Mouse (Mus musculus) kidney, embryonic 15.5 days (tissue): ENCODE data around the gene Sh3tc1. TPM values are rescaled to one million over a fixed set of nuclear protein-coding genes. Genes with fewer than 3 reads are reported as not detected.

Source experiments
- ATAC-seq: fragments of 200-750 bp; cut with Nextera tagmentation; replicated peaks from 2 replicates; pipeline ENCODE4 v1.8.0; 2017; ENCODE audit warnings: moderate TSS enrichment; ENCODE audit not compliant: low FRiP score
- H3K27ac ChIP-seq: fragments of 300-500 bp; sonication (generic); 2 replicates; pipeline ENCODE4 v1.5.1; 2015; ENCODE audit warnings: mild to moderate bottlenecking, inconsistent platforms
- H3K27me3 ChIP-seq: fragments of 300-500 bp; sonication (generic); 2 replicates; pipeline ENCODE4 v1.6.1; 2015; ENCODE audit warnings: inconsistent platforms
- H3K36me3 ChIP-seq: fragments of 300-500 bp; sonication (generic); 2 replicates; pipeline ENCODE4 v1.6.1; 2015; ENCODE audit warnings: inconsistent platforms
- H3K4me1 ChIP-seq: fragments of 300-500 bp; sonication (generic); 2 replicates; pipeline ENCODE4 v1.6.1; 2015; ENCODE audit warnings: inconsistent platforms
- H3K4me2 ChIP-seq: fragments of 300-500 bp; sonication (generic); 2 replicates; pipeline ENCODE4 v1.6.1; 2015; ENCODE audit warnings: moderate library complexity, mild to moderate bottlenecking, inconsistent platforms
- H3K4me3 ChIP-seq: fragments of 300-500 bp; sonication (generic); replicated peaks from 2 replicates; pipeline ENCODE4 v1.5.1; 2015; ENCODE audit warnings: mild to moderate bottlenecking, inconsistent platforms
- H3K9ac ChIP-seq: fragments of 300-500 bp; sonication (generic); 2 replicates; pipeline ENCODE4 v1.6.1; 2015; ENCODE audit warnings: mild to moderate bottlenecking, inconsistent platforms
- H3K9me3 ChIP-seq: fragments of 300-500 bp; sonication (generic); replicated peaks from 2 replicates; pipeline ENCODE4 v1.6.1; 2016; ENCODE audit warnings: inconsistent platforms
- WGBS: fragments of 180-500 bp; shearing (Covaris S2); methylation state at CpG from one replicate; pipeline ENCODE4 v1.1.7; 2015; ENCODE audit warnings: mixed read lengths; 5-methylcytosine and 5-hydroxymethylcytosine counted together
- polyA plus RNA-seq: library from polyadenylated mRNA; unstranded; fragments of >200 nt; fragmentation: Nextera tagmentation; extraction: Ambion mirVana; gene quantifications from 2 replicates; pipeline ENCODE4 v1.2.1, GENCODE M21; 2015

Gene Sh3tc1
- polyA plus RNA-seq, 1 experiment from 2014 or later: 20.4 TPM

DNA sequence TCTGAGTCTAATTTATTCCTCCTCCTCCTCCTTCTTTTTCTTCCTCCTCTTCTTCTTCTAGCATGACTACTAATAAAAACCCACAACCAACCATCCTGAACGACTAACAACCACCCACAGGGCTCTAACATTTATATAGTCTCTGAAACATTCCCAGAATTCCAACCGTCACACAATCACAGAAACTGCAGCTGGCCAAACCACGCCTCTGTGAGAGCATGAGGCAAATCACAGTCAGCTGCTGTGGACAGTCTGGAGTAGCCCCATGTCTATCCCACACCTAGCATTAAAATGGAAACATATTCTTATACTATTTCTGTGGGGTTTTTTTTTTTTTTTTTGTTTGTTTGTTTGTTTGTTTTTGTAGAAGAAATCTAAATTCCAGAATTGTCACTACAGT, 9.6 kb upstream of the Sh3tc1 start:
- no peak overlapping the region for H3K27ac ChIP-seq
- H3K4me3 ChIP-seq: no peak overlapping the region
- no peaks in the 10 kb centered on the region for H3K27me3 ChIP-seq
- no peaks in the 10 kb centered on the region for H3K9me3 ChIP-seq
- no peak overlapping the region for H3K4me2 ChIP-seq
- no peak for ATAC-seq
- H3K4me1 ChIP-seq: 0 out of 2 replicates have a peak, but pooled peaks cover 3% of the 10 kb centered on the region
- no peaks in the 10 kb centered on the region for H3K36me3 ChIP-seq
- H3K9ac ChIP-seq: no peak overlapping the region
- WGBS: 61% methylated on average over 3 of the region's 3 CpGs

DNA sequence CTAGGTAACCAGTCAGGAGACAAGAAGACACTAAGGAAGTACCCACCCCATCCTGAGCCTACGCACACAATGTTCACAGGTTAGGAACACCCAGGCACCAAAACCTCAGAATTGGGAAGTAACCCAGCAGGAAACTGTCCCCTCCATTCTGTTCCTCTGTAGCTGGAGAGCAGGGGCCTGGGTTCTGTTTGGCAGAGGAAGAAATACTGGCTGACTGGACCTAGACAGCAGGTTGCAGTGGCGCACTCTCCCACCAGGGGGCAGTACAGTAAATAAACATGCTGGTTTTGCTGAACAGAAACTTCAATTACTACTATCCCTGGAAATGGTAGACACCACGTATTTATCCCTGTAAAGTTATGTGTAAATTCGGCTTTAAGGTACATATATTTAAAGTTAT, 7.1 kb upstream of the Sh3tc1 start:
- Histone ChIP-seq H3K4me1 (peaks cover 11% of the 10 kb centered on the region), H3K9ac (no peak overlapping the region), H3K27ac (no peak overlapping the region), H3K9me3 (no peaks in the 10 kb centered on the region), H3K4me3 (no peak overlapping the region), H3K27me3 (no peaks in the 10 kb centered on the region), H3K36me3 (no peaks in the 10 kb centered on the region), H3K4me2 (no peak overlapping the region)
- WGBS: 25% methylated on average over 4 of the region's 4 CpGs
- no peak for ATAC-seq

DNA sequence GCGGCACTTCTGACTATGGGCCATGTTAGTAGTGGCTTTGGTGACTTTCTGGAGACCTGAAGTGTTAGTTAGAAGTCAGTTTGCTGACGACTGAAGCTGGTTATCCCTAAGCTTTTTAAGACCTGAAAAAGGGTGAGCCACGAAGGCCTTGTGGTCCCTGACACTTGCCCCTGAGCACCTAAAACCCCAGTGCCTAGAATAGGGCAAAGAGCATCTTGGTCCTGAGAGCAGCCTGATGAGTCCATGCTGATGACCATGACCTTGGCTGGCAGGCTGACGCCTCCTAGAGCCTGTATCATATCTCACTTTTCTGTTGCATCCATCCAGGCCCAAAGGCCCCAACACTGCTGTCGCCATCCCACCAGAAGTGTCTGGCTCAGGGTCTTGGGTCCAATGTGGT, 5.6 kb upstream of the Sh3tc1 start:
- H3K4me2 ChIP-seq: no peak overlapping the region
- H3K4me1 ChIP-seq: peaks cover 24% of the 10 kb centered on the region
- no peaks in the 10 kb centered on the region for H3K9me3 ChIP-seq
- ATAC-seq: no peak
- no peak overlapping the region for H3K9ac ChIP-seq
- no peaks in the 10 kb centered on the region for H3K36me3 ChIP-seq
- H3K27me3 ChIP-seq: peaks cover 9% of the 10 kb centered on the region
- no peak overlapping the region for H3K4me3 ChIP-seq
- H3K27ac ChIP-seq: no peak overlapping the region
- WGBS: 84% methylated on average over 5 of the region's 5 CpGs

DNA sequence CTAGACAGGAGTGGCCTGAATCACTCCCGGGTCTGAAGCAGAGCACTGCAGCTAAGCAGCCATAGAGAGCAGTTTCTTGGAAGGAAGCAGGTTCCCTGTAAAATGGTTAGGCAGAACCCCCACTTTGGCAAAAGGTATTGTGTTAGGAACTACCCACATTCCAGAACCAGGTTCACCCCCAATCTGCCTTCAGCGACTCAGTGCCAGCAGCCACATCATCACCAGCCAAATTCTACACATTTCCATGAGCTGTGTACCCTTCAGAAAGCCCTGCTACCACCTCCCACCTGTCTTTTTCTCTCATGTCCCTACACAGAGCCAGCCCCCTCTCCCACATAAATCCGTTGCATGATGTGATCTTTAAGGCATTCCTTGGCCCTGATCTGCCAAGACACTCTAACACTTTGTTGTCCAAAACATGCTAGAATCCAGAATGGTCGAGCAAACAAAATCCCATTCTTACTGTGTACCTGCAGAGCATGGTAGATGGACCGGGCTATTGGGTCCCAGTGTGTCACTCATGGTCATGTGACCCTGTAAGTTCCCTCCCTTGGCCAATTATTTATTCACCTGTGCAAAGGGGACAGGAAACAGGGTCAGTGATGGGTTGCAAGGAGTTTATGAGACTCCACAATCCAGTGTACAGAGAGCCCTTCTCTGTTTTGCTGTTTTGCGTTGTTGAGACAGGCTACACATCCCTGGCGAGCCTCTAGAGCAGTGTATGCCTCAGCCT, 4.4 kb upstream of the Sh3tc1 start:
- 0 out of 2 replicates have a peak overlapping the region, but pooled peaks have one; percentile 9 for H3K27ac ChIP-seq
- no peaks in the 10 kb centered on the region for H3K36me3 ChIP-seq
- no peak overlapping the region for H3K4me3 ChIP-seq
- peaks cover 10% of the 10 kb centered on the region for H3K27me3 ChIP-seq
- 77% methylated on average over 7 of the region's 7 CpGs for WGBS
- H3K9ac ChIP-seq: no peak overlapping the region
- peaks cover 32% of the 10 kb centered on the region for H3K4me1 ChIP-seq
- H3K9me3 ChIP-seq: no peaks in the 10 kb centered on the region
- ATAC-seq: no peak
- no peak overlapping the region for H3K4me2 ChIP-seq

DNA sequence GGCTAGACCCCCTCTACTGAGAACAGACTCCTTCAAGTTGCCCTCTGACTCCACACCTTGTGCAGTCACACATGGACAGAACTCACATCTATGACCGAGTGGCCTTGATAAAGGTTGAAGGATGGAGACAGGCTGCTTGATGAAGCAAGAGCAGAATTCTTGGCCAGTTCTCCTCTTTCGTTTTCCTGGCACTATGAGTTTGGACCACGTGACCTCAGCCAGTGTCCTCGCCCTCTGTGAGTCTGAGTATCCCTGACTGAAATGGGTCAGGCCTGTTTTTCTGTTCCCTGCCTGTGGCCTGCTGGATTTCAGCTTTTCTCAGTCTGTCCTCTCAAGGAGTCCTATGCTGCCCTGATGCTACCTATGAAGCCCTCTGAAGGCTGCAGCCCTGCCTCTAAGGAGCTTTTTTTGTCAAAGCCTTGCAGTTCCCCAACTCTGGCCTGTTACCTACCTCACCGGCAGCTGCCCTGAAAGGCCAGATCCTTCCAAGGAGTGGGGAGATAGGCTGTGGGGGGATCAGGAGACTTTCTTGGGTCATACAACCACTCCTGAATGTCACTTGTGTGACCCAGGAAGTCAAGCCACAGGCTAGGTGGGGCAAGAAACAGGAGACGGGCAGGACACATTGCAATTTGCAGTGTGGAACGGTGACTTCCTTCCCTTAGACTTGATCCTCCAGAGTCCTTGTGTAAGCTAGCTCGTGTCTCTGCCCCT, 3.6 kb upstream of the Sh3tc1 start:
- Histone ChIP-seq H3K36me3 (no peaks in the 10 kb centered on the region), H3K9ac (no peak overlapping the region), H3K4me2 (no peak overlapping the region), H3K27ac (no peak overlapping the region), H3K9me3 (no peaks in the 10 kb centered on the region), H3K4me1 (peaks cover 32% of the 10 kb centered on the region), H3K4me3 (no peak overlapping the region), H3K27me3 (peaks cover 10% of the 10 kb centered on the region)
- WGBS: 63% methylated on average over 8 of the region's 8 CpGs
- ATAC-seq: no peak

DNA sequence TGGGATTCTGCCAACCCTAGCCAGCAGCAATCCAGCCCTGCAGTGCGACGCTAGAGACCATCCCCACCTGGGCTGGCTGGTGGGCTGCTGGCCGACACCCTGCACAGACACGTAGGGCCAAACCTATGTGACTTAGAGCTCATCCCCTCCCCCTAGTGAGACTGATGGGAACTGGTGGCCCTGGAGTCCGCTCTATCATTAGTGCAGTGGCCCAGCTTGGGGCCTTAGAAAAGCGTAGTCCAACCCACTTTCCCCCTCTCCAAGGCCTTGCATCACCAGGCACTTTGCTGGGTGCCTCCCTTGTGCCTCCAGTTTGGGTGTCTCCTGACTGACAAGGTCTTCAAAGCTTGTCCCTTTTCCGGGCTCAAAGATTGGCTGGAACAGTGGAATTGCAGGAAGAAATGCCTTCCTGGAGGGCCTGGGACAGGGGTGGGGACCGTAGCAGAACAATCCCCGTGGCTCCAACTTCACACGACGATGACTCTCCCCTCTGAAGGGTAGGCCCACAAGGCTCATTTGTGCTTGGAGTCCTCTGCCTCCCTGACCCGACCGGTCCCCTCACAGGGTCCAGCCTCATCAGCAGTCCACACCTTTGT, 1.5 kb upstream of the Sh3tc1 start:
- no peak overlapping the region for H3K9ac ChIP-seq
- peaks cover 10% of the 10 kb centered on the region for H3K27me3 ChIP-seq
- no peak for ATAC-seq
- WGBS: 43% methylated on average over 13 of the region's 13 CpGs
- no peak overlapping the region for H3K4me2 ChIP-seq
- H3K36me3 ChIP-seq: no peaks in the 10 kb centered on the region
- H3K9me3 ChIP-seq: no peaks in the 10 kb centered on the region
- peak overlapping the region; percentile 78; the same call in 1 of the 2 replicates for H3K27ac ChIP-seq
- H3K4me3 ChIP-seq: no peak overlapping the region
- peaks cover 46% of the 10 kb centered on the region for H3K4me1 ChIP-seq

DNA sequence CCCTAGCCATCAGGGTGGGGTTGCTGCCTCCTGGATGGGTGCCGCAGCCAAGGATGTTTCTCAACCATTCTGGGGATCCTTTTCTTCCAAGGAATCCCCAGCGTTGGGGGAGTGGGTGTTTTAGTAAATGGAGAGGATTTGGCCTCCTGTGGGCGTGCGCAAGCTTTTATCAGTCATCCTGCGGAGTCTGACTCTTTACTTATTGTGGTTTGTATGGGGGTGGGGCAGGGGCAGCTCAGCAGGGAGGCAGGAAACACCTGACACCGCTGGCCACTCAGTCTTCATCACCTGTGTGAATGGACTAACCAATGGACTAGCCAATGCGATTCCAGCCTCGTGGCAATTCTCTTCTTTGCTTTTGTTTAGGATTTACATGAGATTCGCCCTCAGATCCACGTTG, 929 bp upstream of the Sh3tc1 start:
- 21% methylated on average over 10 of the region's 10 CpGs for WGBS
- no peak overlapping the region for H3K4me3 ChIP-seq
- ATAC-seq: no peak
- H3K36me3 ChIP-seq: no peaks in the 10 kb centered on the region
- peaks cover 10% of the 10 kb centered on the region for H3K27me3 ChIP-seq
- no peaks in the 10 kb centered on the region for H3K9me3 ChIP-seq
- H3K4me2 ChIP-seq: no peak overlapping the region
- H3K9ac ChIP-seq: no peak overlapping the region
- peak overlapping the region; percentile 78 for H3K27ac ChIP-seq
- peaks cover 46% of the 10 kb centered on the region for H3K4me1 ChIP-seq

DNA sequence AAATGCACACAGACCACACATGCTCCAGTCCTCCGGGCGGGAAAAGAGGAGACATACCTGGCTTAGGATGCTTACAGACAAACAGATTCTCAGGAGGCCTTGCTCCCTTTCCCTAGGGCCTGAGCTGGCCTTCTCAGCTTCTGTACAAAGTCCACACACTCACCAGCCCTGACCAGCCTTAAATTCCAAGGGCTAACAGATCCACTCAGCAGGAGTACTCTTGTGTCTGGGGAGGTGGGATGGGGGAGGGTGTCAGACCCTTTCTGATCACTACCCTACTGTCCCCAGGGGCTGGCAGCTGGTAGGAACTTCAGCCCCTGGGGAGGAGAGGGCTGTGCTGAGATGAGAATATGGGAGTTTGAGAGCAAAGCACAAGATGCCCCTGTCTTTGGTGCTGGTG, 782 bp downstream of the Sh3tc1 start:
- Histone ChIP-seq H3K4me1 (peaks cover 46% of the 10 kb centered on the region), H3K4me2 (peak overlapping the region; percentile 41), H3K9ac (no peak overlapping the region), H3K9me3 (no peaks in the 10 kb centered on the region), H3K4me3 (no peak overlapping the region), H3K27me3 (peaks cover 10% of the 10 kb centered on the region), H3K27ac (peak overlapping the region; percentile 76), H3K36me3 (no peaks in the 10 kb centered on the region)
- WGBS: 77% methylated on average over 2 of the region's 2 CpGs
- no peak for ATAC-seq

DNA sequence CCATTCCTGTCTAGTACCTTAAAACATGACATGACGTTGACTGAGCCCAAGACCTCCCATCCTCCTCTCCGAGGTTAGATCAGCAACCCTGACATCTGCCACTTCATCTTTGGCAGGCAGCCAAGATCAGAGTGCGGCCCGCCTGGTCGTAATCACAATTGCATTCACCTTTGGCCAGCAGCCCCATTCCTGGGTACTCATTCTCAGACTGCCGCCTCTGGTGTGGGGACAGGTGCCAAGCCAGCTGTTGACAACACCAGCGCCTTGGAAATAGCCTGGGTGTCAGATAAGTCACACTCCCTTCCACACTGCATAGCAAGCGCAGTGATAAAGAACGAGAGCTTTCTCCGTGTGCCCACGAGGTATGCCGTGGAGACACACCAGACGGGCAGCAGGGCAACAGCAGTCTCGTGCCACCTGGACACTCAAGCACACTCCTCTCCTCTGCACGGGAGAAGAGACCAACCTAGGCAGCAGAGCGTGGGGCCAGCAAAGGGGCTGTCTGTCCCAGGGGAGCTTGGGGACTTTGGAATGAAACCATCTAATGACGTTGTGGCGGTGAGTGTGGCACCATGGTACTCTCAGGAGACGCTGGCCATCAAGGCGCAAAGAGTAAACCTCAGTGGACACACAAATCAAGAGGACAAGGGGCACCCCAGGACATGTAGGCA, 2.4 kb downstream of the Sh3tc1 start:
- H3K4me3 ChIP-seq: no peak overlapping the region
- no peak for ATAC-seq
- H3K4me1 ChIP-seq: peaks cover 53% of the 10 kb centered on the region
- no peaks in the 10 kb centered on the region for H3K36me3 ChIP-seq
- WGBS: 60% methylated on average over 20 of the region's 20 CpGs
- peaks cover 10% of the 10 kb centered on the region for H3K27me3 ChIP-seq
- no peak overlapping the region for H3K4me2 ChIP-seq
- no peaks in the 10 kb centered on the region for H3K9me3 ChIP-seq
- 0 out of 2 replicates have a peak overlapping the region, but pooled peaks have one; percentile 22 for H3K27ac ChIP-seq
- no peak overlapping the region for H3K9ac ChIP-seq

DNA sequence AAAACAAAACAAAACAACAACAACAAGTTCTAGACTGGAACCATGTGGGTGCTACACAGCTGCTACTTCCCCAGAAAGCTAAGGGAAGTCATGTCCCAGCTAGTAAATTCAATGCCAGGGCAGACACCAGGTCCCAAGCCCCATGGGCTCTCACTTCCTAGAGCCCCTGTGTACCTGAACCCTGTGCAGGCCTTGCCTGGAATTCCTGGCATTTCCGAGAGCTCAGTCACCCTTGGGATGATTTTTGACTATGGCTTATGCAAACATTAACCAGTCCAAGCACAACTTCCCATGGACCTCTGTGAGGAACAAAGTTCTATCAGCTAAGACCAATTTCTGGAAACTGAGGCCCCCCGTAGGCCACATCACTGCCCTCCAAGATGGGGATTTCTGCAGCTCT, 6.3 kb downstream of the Sh3tc1 start:
- no peaks in the 10 kb centered on the region for H3K9me3 ChIP-seq
- ATAC-seq: no peak
- no peak overlapping the region for H3K4me3 ChIP-seq
- WGBS: 65% methylated on average over 2 of the region's 2 CpGs
- H3K27me3 ChIP-seq: no peaks in the 10 kb centered on the region
- H3K4me1 ChIP-seq: peaks cover 57% of the 10 kb centered on the region
- H3K9ac ChIP-seq: no peak overlapping the region
- no peaks in the 10 kb centered on the region for H3K36me3 ChIP-seq
- no peak overlapping the region for H3K4me2 ChIP-seq
- H3K27ac ChIP-seq: peak overlapping the region; percentile 71

DNA sequence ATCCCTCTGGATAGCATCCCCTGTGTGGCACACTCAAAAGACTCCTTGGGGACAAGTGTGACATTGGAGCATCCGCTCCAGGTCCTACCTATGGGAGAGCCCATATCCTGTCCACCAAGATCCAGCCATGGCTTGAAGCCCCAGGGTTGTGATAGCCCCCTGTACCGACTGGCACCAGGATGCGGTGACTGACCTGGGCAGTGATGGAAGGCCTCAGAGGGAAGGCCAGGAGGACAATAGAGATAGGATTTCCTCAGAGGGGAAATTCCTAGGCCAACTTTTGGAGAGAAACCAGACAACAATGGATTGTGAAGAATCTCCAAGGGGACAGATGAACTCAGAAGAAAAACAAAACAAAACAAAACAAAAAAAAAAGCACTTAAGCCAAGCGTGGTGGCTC, 8.8 kb downstream of the Sh3tc1 start:
- WGBS: 78% methylated on average over 4 of the region's 4 CpGs
- Histone ChIP-seq H3K4me2 (no peak overlapping the region), H3K9me3 (no peaks in the 10 kb centered on the region), H3K4me3 (no peak overlapping the region), H3K36me3 (no peaks in the 10 kb centered on the region), H3K27ac (peak overlapping the region; percentile 96), H3K4me1 (peaks cover 56% of the 10 kb centered on the region), H3K27me3 (no peaks in the 10 kb centered on the region), H3K9ac (no peak overlapping the region)
- no peak for ATAC-seq

DNA sequence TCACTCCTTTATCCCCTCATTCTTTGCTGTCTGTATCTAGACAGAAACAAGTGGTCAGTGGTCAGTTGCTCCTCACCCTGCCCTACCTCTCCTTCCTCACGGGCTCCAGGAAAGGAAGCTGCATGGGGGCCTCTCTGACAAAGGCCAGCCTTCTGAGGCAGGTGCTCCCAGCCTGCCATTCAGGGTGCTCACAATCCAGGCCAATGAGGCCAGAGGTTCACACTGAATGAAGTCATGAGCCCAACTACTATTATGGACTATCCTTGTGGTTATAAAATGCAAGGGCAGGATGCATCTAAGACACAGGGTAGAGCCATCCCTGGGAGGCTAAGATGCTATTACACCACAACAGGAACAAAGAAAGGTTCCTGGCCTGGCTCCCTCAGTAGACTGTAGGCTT, 9.2 kb downstream of the Sh3tc1 start:
- no peaks in the 10 kb centered on the region for H3K9me3 ChIP-seq
- peak overlapping the region; percentile 96 for H3K27ac ChIP-seq
- no peaks in the 10 kb centered on the region for H3K36me3 ChIP-seq
- H3K27me3 ChIP-seq: no peaks in the 10 kb centered on the region
- ATAC-seq: no peak
- no peak overlapping the region for H3K4me2 ChIP-seq
- WGBS: 78% methylated on average over 1 of the region's 1 CpGs
- no peak overlapping the region for H3K4me3 ChIP-seq
- no peak overlapping the region for H3K9ac ChIP-seq
- H3K4me1 ChIP-seq: peaks cover 60% of the 10 kb centered on the region
